Mouse (Mus musculus) limb, embryonic 14.5 days (tissue): Measurements from ENCODE around the gene Nos1ap. TPM values are rescaled to one million over a fixed set of nuclear protein-coding genes. Genes with fewer than 3 reads are reported as not detected.

Experiments used
- ATAC-seq: fragments of 200-750 bp; cut with Nextera tagmentation; 2 replicates; pipeline ENCODE4 v1.8.0; 2017; ENCODE audit warnings: low read depth, moderate number of reproducible peaks, moderate TSS enrichment; ENCODE audit not compliant: low FRiP score
- DNase-seq: peaks from one replicate; pipeline ENCODE4 v3.0.0-alpha.2; 2015; ENCODE audit warnings: low spot score
- H3K27ac ChIP-seq: fragments of 300-500 bp; sonication (generic); replicated peaks from 2 replicates; pipeline ENCODE4 v1.5.1; 2014; ENCODE audit warnings: low read depth, mild to moderate bottlenecking, low read length, moderate library complexity, mixed read lengths
- H3K27me3 ChIP-seq: fragments of 300-500 bp; sonication (generic); 2 replicates; pipeline ENCODE4 v1.6.1; 2014; ENCODE audit warnings: low read length, mixed read lengths; ENCODE audit not compliant: control insufficient read depth, insufficient read depth
- H3K36me3 ChIP-seq: fragments of 300-500 bp; sonication (generic); 2 replicates; pipeline ENCODE4 v1.6.1; 2014; ENCODE audit warnings: mild to moderate bottlenecking, low read length, moderate library complexity, mixed read lengths; ENCODE audit not compliant: control insufficient read depth, insufficient read depth
- H3K4me1 ChIP-seq: fragments of 300-500 bp; sonication (generic); 2 replicates; pipeline ENCODE4 v1.6.1; 2014; ENCODE audit warnings: antibody characterized with exemption, low read length, mixed read lengths; ENCODE audit not compliant: control insufficient read depth, insufficient read depth
- H3K4me2 ChIP-seq: fragments of 300-500 bp; sonication (generic); replicated peaks from 2 replicates; pipeline ENCODE4 v1.6.1; 2014; ENCODE audit warnings: low read depth, mild to moderate bottlenecking, low read length, moderate library complexity; ENCODE audit not compliant: severe bottlenecking
- H3K4me3 ChIP-seq: fragments of 300-500 bp; sonication (generic); replicated peaks from 2 replicates; pipeline ENCODE4 v1.5.1; 2014; ENCODE audit warnings: low read length
- H3K9ac ChIP-seq: fragments of 300-500 bp; sonication (generic); 2 replicates; pipeline ENCODE4 v1.6.1; 2014; ENCODE audit warnings: mild to moderate bottlenecking, low read depth, low read length, moderate library complexity; ENCODE audit not compliant: severe bottlenecking
- H3K9me3 ChIP-seq: fragments of 300-500 bp; sonication (generic); 2 replicates; pipeline ENCODE4 v1.6.1; 2016; ENCODE audit warnings: low read length; ENCODE audit not compliant: control insufficient read depth
- POLR2A ChIP-seq: fragments of 200-500 bp; IDR thresholded peaks from 2 replicates; pipeline ENCODE4 v1.8.0; 2012; ENCODE audit warnings: inconsistent platforms, mild to moderate bottlenecking, moderate library complexity, borderline replicate concordance; ENCODE audit not compliant: insufficient read depth, insufficient read length; ENCODE audit errors: extremely low read depth
- WGBS: fragments of 180-500 bp; shearing (Covaris S2); extraction: QIAGEN DNeasy Blood & Tissue Kit; methylation state at CpG from one replicate; pipeline ENCODE4 v1.1.7; 2014; 5-methylcytosine and 5-hydroxymethylcytosine counted together
- polyA plus RNA-seq, 2 experiments: library from polyadenylated mRNA; depleted of rRNA in 1 of 2; stranded (reverse) in 1 of 2; unstranded in 1 of 2; fragments of >200 nt; fragmentation: Nextera tagmentation in 1 of 2; extraction: Ambion mirVana in 1 of 2; gene quantifications; 2 replicates each; pipeline versions ENCODE4 v1.2.1 to v1.2.3; 2012 to 2014

Nos1ap gene
- polyA plus RNA-seq, 2 experiments, result 10.2 to 11.6 TPM

DNA sequence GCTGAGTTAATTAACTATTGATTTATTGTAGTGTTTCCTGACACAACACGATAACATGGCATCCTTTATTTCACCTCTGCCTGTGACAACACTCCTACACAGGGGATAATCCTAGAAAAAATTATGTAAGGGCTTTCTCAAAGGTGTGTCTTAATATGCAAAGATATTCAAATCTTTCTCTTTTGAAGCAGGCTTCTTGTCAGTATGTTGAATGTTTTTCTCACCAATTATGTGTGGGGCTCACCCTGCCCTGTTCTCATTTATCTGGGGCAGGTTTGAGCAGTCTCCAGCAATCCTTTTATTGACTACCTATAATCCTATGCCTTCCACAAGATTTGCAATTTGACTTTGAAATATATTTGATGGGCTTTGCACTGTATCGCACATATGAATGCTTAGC is 97.1 kb downstream of the Nos1ap start:
- Histone ChIP-seq H3K9me3 (no peaks in the 10 kb centered on the region), H3K4me2 (no peak overlapping the region), H3K9ac (no peak overlapping the region), H3K27me3 (no peaks in the 10 kb centered on the region), H3K27ac (no peak overlapping the region), H3K36me3 (no peaks in the 10 kb centered on the region), H3K4me3 (no peak overlapping the region), H3K4me1 (no peaks in the 10 kb centered on the region)
- TF ChIP-seq POLR2A, result no peak
- ATAC-seq (no peak), DNase-seq (no peak)
- 72% methylated on average over 2 of the region's 2 CpGs for WGBS

GRCm38 (mm10) chr1:170492027-170492426 is 97.6 kb downstream of the Nos1ap start:
- TF ChIP-seq POLR2A, result no peak
- H3K27me3 ChIP-seq, result no peaks in the 10 kb centered on the region
- H3K4me1 ChIP-seq, result no peaks in the 10 kb centered on the region
- H3K9ac ChIP-seq, result no peak overlapping the region
- ATAC-seq (no peak), DNase-seq (no peak)
- no peak overlapping the region for H3K4me3 ChIP-seq
- no peak overlapping the region for H3K27ac ChIP-seq
- H3K4me2 ChIP-seq, result no peak overlapping the region
- no peaks in the 10 kb centered on the region for H3K36me3 ChIP-seq
- H3K9me3 ChIP-seq, result no peaks in the 10 kb centered on the region
- 76% methylated on average over 4 of the region's 4 CpGs for WGBS

GRCm38 (mm10) chr1:170489936-170490335 is 99.7 kb downstream of the Nos1ap start:
- ATAC-seq, result no peak

GRCm38 (mm10) chr1:170489450-170489849 is 100.2 kb downstream of the Nos1ap start:
- no peak overlapping the region for H3K9ac ChIP-seq
- no peaks in the 10 kb centered on the region for H3K9me3 ChIP-seq
- H3K4me2 ChIP-seq, result no peak overlapping the region
- H3K4me1 ChIP-seq, result no peaks in the 10 kb centered on the region
- TF ChIP-seq POLR2A, result no peak
- no peaks in the 10 kb centered on the region for H3K36me3 ChIP-seq
- H3K4me3 ChIP-seq, result no peak overlapping the region
- no peak overlapping the region for H3K27ac ChIP-seq
- DNase-seq (no peak), ATAC-seq (no peak)
- H3K27me3 ChIP-seq, result no peaks in the 10 kb centered on the region
- WGBS, result 91% methylated on average over 6 of the region's 6 CpGs

More at GRCm38 (mm10) chr1:170489936-170490335, 99.7 kb downstream of the Nos1ap start:
- no peak for DNase-seq
- no peak for TF ChIP-seq POLR2A
- H3K27ac ChIP-seq, result no peak overlapping the region
- H3K4me3 ChIP-seq, result no peak overlapping the region
- no peaks in the 10 kb centered on the region for H3K27me3 ChIP-seq
- H3K9ac ChIP-seq, result no peak overlapping the region
- no peaks in the 10 kb centered on the region for H3K4me1 ChIP-seq
- 87% methylated on average over 7 of the region's 7 CpGs for WGBS
- no peaks in the 10 kb centered on the region for H3K36me3 ChIP-seq
- H3K9me3 ChIP-seq, result no peaks in the 10 kb centered on the region
- no peak overlapping the region for H3K4me2 ChIP-seq

GRCm38 (mm10) chr1:170485119-170485518 is 104.5 kb downstream of the Nos1ap start:
- no peak for TF ChIP-seq POLR2A
- H3K4me2 ChIP-seq, result no peak overlapping the region
- H3K27me3 ChIP-seq, result no peaks in the 10 kb centered on the region
- peaks cover 11% of the 10 kb centered on the region for H3K4me1 ChIP-seq
- DNase-seq (no peak), ATAC-seq (no peak)
- 25% methylated on average over 4 of the region's 4 CpGs for WGBS
- no peak overlapping the region for H3K4me3 ChIP-seq
- H3K36me3 ChIP-seq, result no peaks in the 10 kb centered on the region
- H3K27ac ChIP-seq, result no peak overlapping the region
- H3K9ac ChIP-seq, result no peak overlapping the region
- H3K9me3 ChIP-seq, result no peaks in the 10 kb centered on the region
